Mouse (Mus musculus) adrenal gland, postnatal 25 days (tissue): ENCODE measurements around the gene Kcnmb1. TPM values are rescaled to one million over a fixed set of nuclear protein-coding genes. Genes with fewer than 3 reads are reported as not detected.

Experiments
- DNase-seq: peaks from one replicate; pipeline ENCODE4 v3.0.0; 2021; ENCODE audit warnings: mixed read lengths
- long read RNA-seq: library from polyadenylated mRNA; stranded (forward); transcript quantifications from one replicate; pipeline ENCODE4 v2.0.0, GENCODE M21; 2021
- total RNA-seq: library from RNA; stranded (reverse); gene quantifications from 2 replicates; pipeline ENCODE4 v1.2.3, GENCODE M21; 2021

Kcnmb1 gene
- total RNA-seq: 0.15 and 0.19 TPM in 2 replicates
- long read RNA-seq: 0 reads

GRCm38 (mm10) chr11:33962688-33963407 lies at the start of gene Kcnmb1:
Kcnmb1 (plus strand) TSS chr11:33963013.
- DNase-seq: no peak

DNA sequence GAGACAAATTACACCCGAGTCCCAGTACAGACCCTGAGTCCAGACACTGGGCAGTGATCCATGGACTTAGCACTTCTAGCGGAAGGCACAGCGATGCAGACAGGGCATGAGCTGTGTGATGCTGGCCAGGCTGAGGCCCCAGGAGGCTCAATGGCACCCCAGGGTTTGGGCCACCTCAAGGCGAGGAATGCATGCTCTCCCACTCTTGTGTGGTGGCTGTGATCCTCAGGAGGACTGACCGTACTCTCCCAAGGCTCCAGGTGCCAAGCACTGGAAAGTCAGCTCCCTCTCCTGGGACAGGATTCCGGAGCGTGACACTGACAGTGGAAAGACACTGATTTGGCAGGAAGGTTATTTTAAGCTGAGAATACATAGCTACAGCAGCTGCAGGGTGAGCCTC lies 49.8 kb upstream of the Kcnmb1 start:
- DNase-seq: no peak

DNA sequence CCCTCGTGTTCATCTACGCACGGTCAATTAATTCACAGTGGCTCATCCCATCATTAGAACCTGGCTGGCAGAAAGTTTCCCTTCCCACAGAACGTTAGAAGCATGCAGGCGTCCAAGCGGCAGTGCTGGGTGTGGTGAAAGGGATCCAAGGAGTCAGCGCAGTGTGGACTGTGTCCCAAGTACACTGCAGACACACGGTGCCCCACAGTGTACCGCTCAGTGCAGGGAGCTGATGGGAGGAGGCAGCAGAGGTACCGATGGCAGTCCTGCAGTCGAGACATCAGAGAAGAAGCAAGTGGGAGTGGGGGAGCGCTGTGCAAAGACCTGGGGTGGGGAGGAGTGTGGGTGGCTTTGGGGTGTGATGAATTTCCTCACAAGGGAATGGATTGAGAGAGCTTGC lies 48.6 kb upstream of the Kcnmb1 start:
- no peak for DNase-seq

GRCm38 (mm10) chr11:33917574-33917973 lies 45.2 kb upstream of the Kcnmb1 start:
- peak; percentile 71 for DNase-seq

- DNase-seq: no peak
Observed at GRCm38 (mm10) chr11:33918424-33918823, 44.4 kb upstream of the Kcnmb1 start.

- DNase-seq: no peak
Observed at GRCm38 (mm10) chr11:33919826-33920225, 43.0 kb upstream of the Kcnmb1 start.

- DNase-seq: no peak
Observed at GRCm38 (mm10) chr11:33921451-33921850, 41.4 kb upstream of the Kcnmb1 start.

DNA sequence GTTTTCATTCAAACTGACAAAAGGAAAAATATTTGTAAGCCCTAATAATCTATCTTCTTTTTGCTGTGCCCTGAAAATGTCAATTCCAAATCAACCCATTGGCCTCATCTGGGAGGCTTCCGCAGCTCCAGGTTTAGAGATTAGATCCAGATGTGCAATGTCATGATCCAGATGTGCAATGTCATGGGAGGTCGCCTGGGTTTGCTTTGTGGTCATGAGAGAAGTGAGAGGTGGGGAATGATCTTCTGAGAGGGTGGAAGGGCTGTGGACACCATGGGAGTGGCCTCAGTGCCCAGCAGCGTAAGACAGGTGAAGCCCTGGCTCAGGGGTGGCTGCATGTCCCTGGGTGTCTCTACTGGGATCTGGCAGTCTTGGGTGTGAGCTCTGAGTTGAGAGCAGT lies 39.8 kb upstream of the Kcnmb1 start:
- DNase-seq: no peak

DNA sequence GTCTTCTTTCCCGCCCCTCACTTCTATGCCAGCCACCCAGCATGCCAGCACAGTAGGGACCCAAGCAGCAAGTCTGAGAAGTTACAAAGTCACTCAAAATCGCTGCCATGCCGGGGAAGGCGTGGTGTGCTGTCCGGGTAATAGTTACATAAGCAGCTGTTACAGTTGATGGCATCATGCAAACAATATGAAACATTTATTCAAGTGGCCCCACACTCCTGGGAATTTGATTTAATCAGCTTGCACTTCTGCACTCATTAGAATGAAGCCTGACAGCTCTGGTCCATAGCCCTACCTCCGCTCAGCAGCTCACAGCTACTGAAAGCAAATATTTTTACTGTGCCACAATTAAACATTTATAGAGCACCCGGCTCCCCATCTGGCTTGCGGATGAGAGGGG lies 37.0 kb upstream of the Kcnmb1 start:
- no peak for DNase-seq

GRCm38 (mm10) chr11:33926551-33926950 lies 36.3 kb upstream of the Kcnmb1 start:
- DNase-seq: no peak

- DNase-seq: no peak
Observed at GRCm38 (mm10) chr11:33927321-33927720, 35.5 kb upstream of the Kcnmb1 start.

DNA sequence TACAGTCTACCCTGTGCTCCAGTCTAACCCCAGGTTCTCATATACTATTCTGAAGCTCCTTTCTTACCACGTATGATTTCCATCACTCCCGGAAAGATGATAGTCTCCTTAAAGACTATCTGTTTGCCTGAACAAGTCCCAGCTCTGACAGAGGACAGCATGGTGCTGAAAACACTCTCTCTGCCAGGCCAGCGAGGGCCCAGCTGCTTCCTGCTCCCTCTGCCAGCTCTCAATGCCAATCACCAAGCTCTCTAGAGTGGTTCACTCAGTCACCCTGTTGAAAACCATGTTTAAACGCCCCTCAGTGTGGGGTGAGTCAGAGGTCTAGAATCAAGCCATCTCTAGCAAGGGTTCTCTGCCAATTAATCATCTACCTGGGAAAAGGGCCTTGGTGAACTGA lies 35.0 kb upstream of the Kcnmb1 start:
- DNase-seq: no peak

DNA sequence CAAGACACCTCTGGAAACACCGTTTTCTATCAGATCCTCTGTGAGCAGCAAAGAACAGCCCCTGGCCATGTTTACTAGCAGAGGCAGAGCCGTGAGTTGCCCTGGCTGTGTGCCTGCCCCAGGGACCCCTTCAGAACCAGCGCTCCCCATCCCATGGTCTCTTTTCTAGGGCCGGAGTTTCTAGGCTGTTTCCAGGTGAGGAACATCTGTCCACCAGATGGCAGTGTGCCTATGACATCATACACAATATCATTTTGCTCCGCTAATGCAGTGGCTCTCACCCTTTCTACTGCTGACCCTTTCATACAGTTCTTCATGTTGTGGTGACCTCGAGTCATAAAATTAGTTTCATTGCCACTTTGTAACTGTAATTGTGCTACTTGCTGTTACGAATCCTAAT lies 34.2 kb upstream of the Kcnmb1 start:
- DNase-seq: peak; percentile 12

GRCm38 (mm10) chr11:33929412-33929811 lies 33.4 kb upstream of the Kcnmb1 start:
- no peak for DNase-seq

GRCm38 (mm10) chr11:33931836-33932385 lies 30.9 kb upstream of the Kcnmb1 start:
- peak; percentile 14 for DNase-seq

DNA sequence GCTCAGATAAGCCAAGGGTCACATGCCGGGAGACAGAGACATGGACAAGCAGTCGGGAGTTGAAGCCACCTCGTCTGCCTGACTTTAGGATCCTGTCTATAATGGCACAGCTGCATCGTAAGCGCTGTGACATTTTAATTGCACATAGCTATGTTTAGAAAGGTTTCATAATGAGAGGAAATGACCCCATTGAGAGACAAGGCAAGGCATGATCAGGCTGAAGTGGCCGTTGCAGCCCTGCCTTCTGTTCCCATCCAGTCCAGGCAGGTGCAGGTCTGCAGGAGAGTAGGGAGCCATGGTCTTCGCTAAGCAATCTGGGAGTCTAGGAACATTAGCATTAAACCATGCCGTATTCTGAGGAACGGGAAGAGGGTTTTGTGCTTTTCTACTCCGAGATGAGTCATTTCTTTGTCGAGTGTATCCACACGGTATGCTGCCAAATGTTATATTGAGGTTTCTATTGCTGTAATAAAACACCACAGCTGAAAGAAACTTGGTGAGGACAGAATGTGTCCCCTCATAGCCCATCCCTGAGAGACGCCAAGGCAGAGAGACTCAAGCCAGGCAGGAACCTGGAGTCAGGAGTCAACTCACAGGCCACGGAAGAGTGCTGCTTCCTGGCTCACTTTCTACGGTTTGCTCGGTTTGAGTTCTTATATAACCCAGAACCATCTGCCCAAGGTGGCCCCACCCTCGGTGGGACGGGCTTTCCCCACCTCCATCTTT lies 30.3 kb upstream of the Kcnmb1 start:
- no peak for DNase-seq

DNA sequence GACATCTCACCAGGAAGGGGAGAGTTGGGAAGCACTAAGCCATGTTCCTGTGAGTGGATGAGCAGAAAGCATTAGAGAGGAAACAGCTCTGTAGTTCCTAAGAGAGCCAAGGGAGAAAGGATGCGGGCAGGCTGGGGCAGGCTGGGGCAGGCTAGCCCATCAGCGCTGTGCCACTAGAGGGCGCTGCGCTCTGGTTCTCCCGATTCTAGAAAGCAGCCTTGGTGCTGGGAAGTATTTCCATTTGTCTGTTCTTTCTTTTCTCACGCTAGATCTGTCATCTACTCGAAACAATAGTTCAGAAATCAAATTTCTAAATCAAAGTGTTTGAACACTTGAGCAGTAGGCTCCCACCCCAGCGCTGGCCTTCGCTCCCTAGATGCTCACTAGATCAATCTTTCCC lies 28.5 kb upstream of the Kcnmb1 start:
- no peak for DNase-seq

- DNase-seq: no peak
Observed at GRCm38 (mm10) chr11:33937641-33938040, 25.2 kb upstream of the Kcnmb1 start.

- no peak for DNase-seq
Observed at GRCm38 (mm10) chr11:33938561-33939274, 24.1 kb upstream of the Kcnmb1 start.

- no peak for DNase-seq
Observed at GRCm38 (mm10) chr11:33939456-33940113, 23.2 kb upstream of the Kcnmb1 start.

GRCm38 (mm10) chr11:33943565-33943964 lies 19.2 kb upstream of the Kcnmb1 start:
- DNase-seq: no peak

- DNase-seq: peak; percentile 24
Observed at GRCm38 (mm10) chr11:33944067-33944785, 18.6 kb upstream of the Kcnmb1 start.
